ENCODE assay signal across 9 mouse cellular contexts in the genomic region with DNA sequence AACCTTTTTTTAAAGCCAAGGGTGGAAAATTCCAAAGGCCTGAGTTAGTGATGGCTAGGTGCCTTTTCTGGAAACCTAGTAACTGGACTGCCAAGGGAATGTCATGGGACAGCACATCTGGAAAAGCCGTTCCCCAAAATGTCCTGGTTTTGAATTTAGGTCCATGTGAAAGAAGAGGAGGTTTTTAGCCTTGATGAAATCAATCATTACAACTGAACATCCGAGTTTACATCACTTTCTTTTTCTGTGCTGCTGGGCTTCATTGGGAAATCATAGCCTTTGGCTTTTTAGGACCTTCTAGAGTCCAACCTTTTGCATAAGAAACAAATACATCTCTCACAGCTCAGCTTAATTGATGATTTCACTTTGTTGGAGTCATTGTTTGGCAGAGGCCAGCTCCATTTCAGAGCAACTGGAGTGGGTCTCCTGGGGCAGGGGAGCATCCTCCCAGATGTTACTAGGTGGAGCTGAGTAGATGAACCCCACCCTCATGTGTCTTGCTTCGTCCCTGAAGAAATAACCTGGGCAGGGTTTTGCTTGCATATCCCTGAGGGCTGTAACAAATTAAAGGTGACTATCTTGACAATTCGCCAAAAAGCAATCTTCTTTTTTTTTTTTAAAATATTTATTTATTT.
"Had no signal": no experiment of that assay in that cellular context is flagged by ENCODE, and none has a peak within 500 bp of the region (broad histone marks: within the 10 kb centered on the region; RNA-seq: fewer than 3 reads in every experiment).

No protein-coding gene starts in this region.

- DNase-seq: kidney, adult 9 months; kidney, postnatal 4 days; liver; liver, embryonic 13.5 days; liver, postnatal 0 days; lung, postnatal 14 days; right cerebral cortex, postnatal 4 days; thymus, adult 2 months; thymus, postnatal 36 days had no signal
